Mouse (Mus musculus): Measurements from ENCODE around the gene Pkn3.

DNA sequence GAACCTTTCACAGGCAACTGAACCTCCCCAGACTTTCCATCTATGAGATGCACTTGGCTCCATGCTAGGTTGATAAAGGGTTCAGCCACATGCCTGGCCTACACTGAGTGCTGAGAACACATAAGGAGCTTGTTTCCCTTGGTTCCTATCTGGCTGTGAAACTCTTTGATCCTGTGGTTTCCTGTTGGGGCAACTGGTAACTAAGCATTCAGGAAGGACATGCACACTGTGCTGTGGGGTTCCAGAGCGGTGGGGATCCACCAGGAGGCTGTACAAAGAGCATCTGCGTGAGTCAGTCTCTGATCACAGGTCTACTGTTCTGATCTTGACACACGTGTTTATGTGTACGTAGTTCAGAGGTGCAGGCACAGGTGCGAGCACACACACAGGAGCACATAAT lies 35.1 kb downstream of the Pkn3 start:
- TF ChIP-seq POLR2A (IDR thresholded peaks at IDR 0.05; ENCODE audit: extremely low read depth, insufficient read depth, low read length) (no peak), CTCF (IDR thresholded peaks at IDR 0.05; ENCODE audit: extremely low read depth, insufficient read depth, low read length) (no peak)

Data from cortical plate, adult 2 months (tissue).